Mouse (Mus musculus) liver, adult 2 months (tissue): ENCODE measurements at regions not wholly inside any gene's neighbourhood (a gene's known extent, or its start where the extent isn't known, plus 50 kb on each side); places are given as distances from the start of the nearest gene placed in this dataset.

Experiments
- DNase-seq: peaks from one replicate; pipeline ENCODE4 v3.0.0-alpha.2; 2011; ENCODE audit warnings: low read depth, low spot score; ENCODE audit errors: extremely low read depth
- H3K27ac ChIP-seq: fragments of 200-500 bp; replicated peaks from 2 replicates; pipeline ENCODE4 v1.5.1; 2012; ENCODE audit warnings: low read depth, mild to moderate bottlenecking, control low read depth, inconsistent platforms, low read length; ENCODE audit not compliant: insufficient read depth
- H3K27me3 ChIP-seq: fragments of 200-500 bp; 2 replicates; pipeline ENCODE4 v1.6.1; 2012; ENCODE audit warnings: mild to moderate bottlenecking, moderate library complexity, low read length, inconsistent platforms; ENCODE audit not compliant: control insufficient read depth, insufficient read depth
- H3K36me3 ChIP-seq: fragments of 200-500 bp; 2 replicates; pipeline ENCODE4 v1.6.1; 2012; ENCODE audit warnings: low read length, inconsistent platforms; ENCODE audit not compliant: control insufficient read depth, insufficient read depth
- H3K4me1 ChIP-seq: fragments of 200-500 bp; 2 replicates; pipeline ENCODE4 v1.6.1; 2011; ENCODE audit warnings: low read length; ENCODE audit not compliant: control insufficient read depth, insufficient read depth
- H3K4me3 ChIP-seq: fragments of 200-500 bp; 2 replicates; pipeline ENCODE4 v1.5.1; 2011; ENCODE audit warnings: low read depth, mild to moderate bottlenecking, control low read depth, low read length, moderate library complexity; ENCODE audit not compliant: insufficient read depth
- H3K79me2 ChIP-seq: fragments of 200-500 bp; 2 replicates; pipeline ENCODE4 v1.6.1; 2012; ENCODE audit warnings: inconsistent platforms, mild to moderate bottlenecking, low read length, moderate library complexity; ENCODE audit not compliant: control insufficient read depth, insufficient read depth
- H3K9ac ChIP-seq: fragments of 200-500 bp; 2 replicates; pipeline ENCODE4 v1.6.1; 2012; ENCODE audit warnings: low read depth, mild to moderate bottlenecking, control low read depth, inconsistent platforms, low read length
- CTCF ChIP-seq: fragments of 200-500 bp; IDR thresholded peaks from 2 replicates; pipeline ENCODE4 v1.5.1; 2011; ENCODE audit warnings: low read depth, low read length, control low read depth
- POLR2A ChIP-seq: fragments of 200-500 bp; IDR thresholded peaks from 2 replicates; pipeline ENCODE4 v1.6.1; 2011; ENCODE audit warnings: low read length, control low read depth; ENCODE audit not compliant: insufficient read depth; ENCODE audit errors: extremely low read depth
- WGBS: fragments of 180-500 bp; shearing (Covaris S2); methylation state at CpG from one replicate; pipeline ENCODE4 v1.1.7; 2018; 5-methylcytosine and 5-hydroxymethylcytosine counted together

GRCm38 (mm10) chr9:84178705-84179104, 253.8 kb downstream of the Bckdhb start:
- H3K27me3 ChIP-seq, result no peaks in the 10 kb centered on the region
- no peaks in the 10 kb centered on the region for H3K4me1 ChIP-seq
- no peaks in the 10 kb centered on the region for H3K36me3 ChIP-seq
- no peak for TF ChIP-seq CTCF
- no peak for TF ChIP-seq POLR2A
- DNase-seq, result no peak
- 82% methylated on average over 5 of the region's 5 CpGs for WGBS
- no peak overlapping the region for H3K27ac ChIP-seq
- H3K79me2 ChIP-seq, result no peaks in the 10 kb centered on the region
- no peak overlapping the region for H3K9ac ChIP-seq
- no peak overlapping the region for H3K4me3 ChIP-seq

GRCm38 (mm10) chr9:84179238-84179637, 254.3 kb downstream of the Bckdhb start:
- Histone ChIP-seq H3K79me2 (no peaks in the 10 kb centered on the region), H3K4me3 (no peak overlapping the region), H3K36me3 (no peaks in the 10 kb centered on the region), H3K27me3 (no peaks in the 10 kb centered on the region), H3K4me1 (no peaks in the 10 kb centered on the region), H3K9ac (no peak overlapping the region), H3K27ac (no peak overlapping the region)
- no peak for DNase-seq
- no peak for TF ChIP-seq POLR2A
- no peak for TF ChIP-seq CTCF
- WGBS, result 51% methylated on average over 4 of the region's 4 CpGs

GRCm38 (mm10) chr9:84183637-84184374, 258.9 kb downstream of the Bckdhb start:
- H3K27me3 ChIP-seq, result no peaks in the 10 kb centered on the region
- no peak overlapping the region for H3K4me3 ChIP-seq

GRCm38 (mm10) chr9:84187531-84187930, 262.6 kb downstream of the Bckdhb start:
- Histone ChIP-seq H3K27me3 (no peaks in the 10 kb centered on the region), H3K27ac (no peak overlapping the region), H3K79me2 (no peaks in the 10 kb centered on the region), H3K4me3 (no peak overlapping the region), H3K4me1 (no peaks in the 10 kb centered on the region), H3K9ac (no peak overlapping the region), H3K36me3 (no peaks in the 10 kb centered on the region)
- TF ChIP-seq POLR2A (no peak), CTCF (no peak)
- no peak for DNase-seq
- 74% methylated on average over 3 of the region's 3 CpGs for WGBS

More at GRCm38 (mm10) chr9:84183637-84184374, 258.9 kb downstream of the Bckdhb start:
- no peak for TF ChIP-seq POLR2A
- no peak for TF ChIP-seq CTCF
- no peak for DNase-seq
- no peaks in the 10 kb centered on the region for H3K36me3 ChIP-seq
- H3K4me1 ChIP-seq, result no peaks in the 10 kb centered on the region
- WGBS, result 76% methylated on average over 6 of the region's 6 CpGs
- H3K79me2 ChIP-seq, result no peaks in the 10 kb centered on the region
- no peak overlapping the region for H3K27ac ChIP-seq
- no peak overlapping the region for H3K9ac ChIP-seq

- H3K4me3 ChIP-seq, result no peak overlapping the region
- no peaks in the 10 kb centered on the region for H3K36me3 ChIP-seq
- no peak for DNase-seq
- no peak for TF ChIP-seq POLR2A
- TF ChIP-seq CTCF, result no peak
- no peaks in the 10 kb centered on the region for H3K79me2 ChIP-seq
- H3K4me1 ChIP-seq, result no peaks in the 10 kb centered on the region
- H3K27me3 ChIP-seq, result no peaks in the 10 kb centered on the region
- no peak overlapping the region for H3K27ac ChIP-seq
- WGBS, result 55% methylated on average over 1 of the region's 1 CpGs
- H3K9ac ChIP-seq, result no peak overlapping the region
Observed at GRCm38 (mm10) chr9:84193405-84193804, 268.5 kb downstream of the Bckdhb start.

GRCm38 (mm10) chr9:84194716-84195115, 269.8 kb downstream of the Bckdhb start:
- Histone ChIP-seq H3K27me3 (no peaks in the 10 kb centered on the region), H3K4me1 (no peaks in the 10 kb centered on the region), H3K36me3 (no peaks in the 10 kb centered on the region), H3K27ac (no peak overlapping the region), H3K4me3 (no peak overlapping the region), H3K79me2 (no peaks in the 10 kb centered on the region), H3K9ac (no peak overlapping the region)
- no peak for DNase-seq
- WGBS, result 87% methylated on average over 4 of the region's 4 CpGs
- no peak for TF ChIP-seq POLR2A
- TF ChIP-seq CTCF, result no peak
